Mouse (Mus musculus) limb, embryonic 14.5 days (tissue): ENCODE results near the gene Ak9. TPM values are rescaled to one million over a fixed set of nuclear protein-coding genes. Genes with fewer than 3 reads are reported as not detected.

Experiments used
- ATAC-seq: fragments of 200-750 bp; cut with Nextera tagmentation; 2 replicates; pipeline ENCODE4 v1.8.0; 2017; ENCODE audit warnings: low read depth, moderate number of reproducible peaks, moderate TSS enrichment; ENCODE audit not compliant: low FRiP score
- DNase-seq: peaks from one replicate; pipeline ENCODE4 v3.0.0-alpha.2; 2015; ENCODE audit warnings: low spot score
- H3K27ac ChIP-seq: fragments of 300-500 bp; sonication (generic); replicated peaks from 2 replicates; pipeline ENCODE4 v1.5.1; 2014; ENCODE audit warnings: low read depth, mild to moderate bottlenecking, low read length, moderate library complexity, mixed read lengths
- H3K27me3 ChIP-seq: fragments of 300-500 bp; sonication (generic); 2 replicates; pipeline ENCODE4 v1.6.1; 2014; ENCODE audit warnings: low read length, mixed read lengths; ENCODE audit not compliant: control insufficient read depth, insufficient read depth
- H3K36me3 ChIP-seq: fragments of 300-500 bp; sonication (generic); 2 replicates; pipeline ENCODE4 v1.6.1; 2014; ENCODE audit warnings: mild to moderate bottlenecking, low read length, moderate library complexity, mixed read lengths; ENCODE audit not compliant: control insufficient read depth, insufficient read depth
- H3K4me1 ChIP-seq: fragments of 300-500 bp; sonication (generic); 2 replicates; pipeline ENCODE4 v1.6.1; 2014; ENCODE audit warnings: antibody characterized with exemption, low read length, mixed read lengths; ENCODE audit not compliant: control insufficient read depth, insufficient read depth
- H3K4me2 ChIP-seq: fragments of 300-500 bp; sonication (generic); replicated peaks from 2 replicates; pipeline ENCODE4 v1.6.1; 2014; ENCODE audit warnings: low read depth, mild to moderate bottlenecking, low read length, moderate library complexity; ENCODE audit not compliant: severe bottlenecking
- H3K4me3 ChIP-seq: fragments of 300-500 bp; sonication (generic); replicated peaks from 2 replicates; pipeline ENCODE4 v1.5.1; 2014; ENCODE audit warnings: low read length
- H3K9ac ChIP-seq: fragments of 300-500 bp; sonication (generic); 2 replicates; pipeline ENCODE4 v1.6.1; 2014; ENCODE audit warnings: mild to moderate bottlenecking, low read depth, low read length, moderate library complexity; ENCODE audit not compliant: severe bottlenecking
- H3K9me3 ChIP-seq: fragments of 300-500 bp; sonication (generic); 2 replicates; pipeline ENCODE4 v1.6.1; 2016; ENCODE audit warnings: low read length; ENCODE audit not compliant: control insufficient read depth
- POLR2A ChIP-seq: fragments of 200-500 bp; IDR thresholded peaks from 2 replicates; pipeline ENCODE4 v1.8.0; 2012; ENCODE audit warnings: inconsistent platforms, mild to moderate bottlenecking, moderate library complexity, borderline replicate concordance; ENCODE audit not compliant: insufficient read depth, insufficient read length; ENCODE audit errors: extremely low read depth
- WGBS: fragments of 180-500 bp; shearing (Covaris S2); extraction: QIAGEN DNeasy Blood & Tissue Kit; methylation state at CpG from one replicate; pipeline ENCODE4 v1.1.7; 2014; 5-methylcytosine and 5-hydroxymethylcytosine counted together
- polyA plus RNA-seq, 2 experiments: library from polyadenylated mRNA; depleted of rRNA in 1 of 2; stranded (reverse) in 1 of 2; unstranded in 1 of 2; fragments of >200 nt; fragmentation: Nextera tagmentation in 1 of 2; extraction: Ambion mirVana in 1 of 2; gene quantifications; 2 replicates each; pipeline versions ENCODE4 v1.2.1 to v1.2.3; 2012 to 2014

Ak9 gene
- polyA plus RNA-seq (2012; rRNA removed) = 0.01 TPM in 1 of 2 replicates, not detected in the other
- not detected in 2 replicates for polyA plus RNA-seq (2014; fragmentation: Nextera tagmentation; extraction: Ambion mirVana)

DNA sequence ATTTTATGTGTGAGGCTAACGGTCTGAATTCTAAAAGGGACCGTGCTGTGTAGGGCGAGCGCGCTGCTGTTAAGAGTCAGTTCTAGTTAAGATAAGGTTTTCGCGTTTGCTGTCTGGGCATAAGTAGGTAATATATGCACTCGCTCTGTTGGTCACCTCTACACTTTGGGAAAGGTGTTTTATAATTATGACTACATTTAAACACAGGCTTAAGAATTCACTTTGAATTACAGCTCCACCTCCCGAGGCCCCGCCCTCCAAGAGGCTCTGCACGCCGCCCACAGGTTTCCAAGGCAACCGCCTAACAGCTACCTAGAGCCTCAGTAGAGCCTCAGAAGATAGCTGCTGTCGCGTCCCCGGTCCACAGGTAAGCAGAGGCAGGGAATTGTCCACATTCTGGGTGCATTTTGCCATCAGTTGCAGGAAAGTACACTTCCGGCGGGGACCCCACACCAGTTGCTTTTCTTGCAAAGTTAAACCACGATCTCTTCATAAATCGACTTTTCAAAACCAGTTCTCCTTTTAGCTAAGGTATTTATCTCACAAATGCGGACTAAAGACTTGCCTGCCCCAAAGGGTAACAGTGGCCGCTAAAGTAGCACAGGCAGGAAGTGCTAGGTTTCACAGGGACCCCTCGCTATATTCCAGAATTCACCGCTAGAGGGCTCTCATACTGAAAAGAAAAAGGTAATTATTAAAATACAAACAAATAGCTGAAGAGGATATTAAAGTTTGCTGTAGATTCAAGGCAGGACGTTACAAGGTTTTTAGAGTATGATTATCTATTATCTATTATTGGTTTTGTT, at the start of gene Ak9:
TSS of gene Ak9 (plus strand) at position 342 of the 806 bp plus-strand sequence.
- Histone ChIP-seq H3K4me2 (peak within 1 kb of the TSS; percentile 75), H3K36me3 (no peaks in the 10 kb centered on the region), H3K4me1 (0 out of 2 replicates have a peak, but pooled peaks cover 5% of the 10 kb centered on the region), H3K9ac (peak within 1 kb of the TSS; percentile 71), H3K9me3 (no peaks in the 10 kb centered on the region), H3K4me3 (peak within 1 kb of the TSS; percentile 92), H3K27me3 (no peaks in the 10 kb centered on the region), H3K27ac (0 out of 2 replicates have a peak within 1 kb of the TSS, but pooled peaks have one; percentile 21)
- 2% methylated on average over 25 of the region's 25 CpGs for WGBS
- TF ChIP-seq POLR2A = no peak
- peak; percentile 87 for DNase-seq
- peak; percentile 79 for ATAC-seq

DNA sequence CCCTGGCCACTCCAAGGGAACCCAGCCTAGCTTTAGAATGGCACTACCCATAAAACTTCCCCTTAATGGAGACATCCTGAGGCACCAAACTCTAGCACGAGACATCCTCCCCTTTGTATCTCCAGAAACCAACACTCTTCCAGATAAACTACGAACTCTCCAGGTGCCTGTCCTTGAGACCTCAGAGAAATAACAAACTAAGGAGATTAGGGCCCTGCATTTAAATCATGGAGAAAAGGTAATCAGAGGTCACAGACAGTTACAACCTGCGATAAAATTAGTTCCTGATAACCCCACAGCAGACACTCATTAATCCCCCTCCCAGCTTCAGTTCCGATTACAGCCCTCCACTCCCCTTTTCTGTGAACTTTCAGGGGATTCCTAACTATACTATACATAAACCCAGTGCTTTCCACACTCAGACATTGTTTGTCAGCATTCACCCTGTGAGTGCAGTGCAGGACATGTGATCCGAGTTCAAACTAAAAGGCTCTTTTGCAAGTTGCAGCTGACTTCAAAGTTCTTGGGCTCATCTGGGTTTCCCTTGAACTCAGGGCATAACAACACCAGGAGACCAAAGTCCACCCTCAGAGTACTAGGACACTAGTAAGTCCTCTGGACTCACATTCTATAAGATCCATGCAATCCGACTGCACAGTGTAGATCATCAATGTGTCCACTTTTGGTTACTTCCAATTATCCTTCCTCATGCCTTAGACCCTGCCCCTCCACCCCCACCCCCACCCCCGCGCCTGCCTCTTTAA, 43.4 kb upstream of the Ak9 start:
- DNase-seq = no peak
- no peak for TF ChIP-seq POLR2A
- Histone ChIP-seq H3K9me3 (no peaks in the 10 kb centered on the region), H3K27ac (no peak overlapping the region), H3K4me3 (no peak overlapping the region), H3K4me2 (no peak overlapping the region), H3K4me1 (no peaks in the 10 kb centered on the region), H3K27me3 (no peaks in the 10 kb centered on the region), H3K9ac (no peak overlapping the region), H3K36me3 (no peaks in the 10 kb centered on the region)
- no peak for ATAC-seq
- 30% methylated on average over 8 of the region's 8 CpGs for WGBS

DNA sequence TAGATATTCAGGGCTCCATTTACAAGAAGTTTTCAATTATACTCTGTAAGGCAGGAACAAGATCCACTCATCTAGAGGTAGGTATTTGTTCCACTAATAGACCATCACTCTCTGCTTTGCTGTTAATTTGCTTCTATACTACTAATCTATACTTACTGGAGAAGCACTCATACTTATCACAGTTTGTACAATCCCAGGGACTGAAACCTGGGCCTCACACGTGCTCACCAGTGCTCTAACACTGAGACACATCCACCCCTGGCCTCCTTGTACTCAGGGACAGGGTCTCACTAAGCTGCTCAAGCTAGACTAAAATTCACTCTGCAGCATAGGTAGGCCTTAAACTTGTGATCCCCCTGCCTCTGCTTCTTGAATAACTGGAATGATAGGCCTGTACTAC, 42.6 kb upstream of the Ak9 start:
- ATAC-seq = no peak
- DNase-seq = no peak
- Histone ChIP-seq H3K27me3 (no peaks in the 10 kb centered on the region), H3K36me3 (no peaks in the 10 kb centered on the region), H3K4me3 (no peak overlapping the region), H3K4me2 (no peak overlapping the region), H3K9ac (no peak overlapping the region), H3K9me3 (no peaks in the 10 kb centered on the region), H3K27ac (no peak overlapping the region), H3K4me1 (no peaks in the 10 kb centered on the region)
- no peak for TF ChIP-seq POLR2A
- WGBS = 44% methylated on average over 1 of the region's 1 CpGs

DNA sequence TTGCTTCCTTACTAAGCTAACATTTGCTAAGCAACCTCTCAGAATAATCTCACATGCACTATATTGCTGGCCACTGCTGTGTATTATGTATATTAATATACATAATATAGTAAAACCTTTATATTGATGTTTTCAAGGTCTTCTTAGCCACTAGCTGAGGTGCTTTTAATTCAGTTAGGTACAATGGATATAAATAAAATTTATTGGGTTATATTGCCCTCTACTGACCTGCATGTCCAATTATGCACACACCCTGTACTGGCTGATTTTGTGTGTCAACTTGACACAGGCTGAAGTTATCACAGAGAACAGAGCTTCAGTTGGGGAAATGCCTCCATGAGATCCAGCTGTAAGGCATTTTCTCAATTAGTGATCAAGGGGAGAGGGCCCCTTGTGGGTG, 41.9 kb upstream of the Ak9 start:
- Histone ChIP-seq H3K27me3 (no peaks in the 10 kb centered on the region), H3K36me3 (no peaks in the 10 kb centered on the region), H3K9me3 (no peaks in the 10 kb centered on the region), H3K4me3 (no peak overlapping the region), H3K4me2 (no peak overlapping the region), H3K9ac (no peak overlapping the region), H3K4me1 (no peaks in the 10 kb centered on the region), H3K27ac (no peak overlapping the region)
- DNase-seq (no peak), ATAC-seq (no peak)
- no peak for TF ChIP-seq POLR2A

DNA sequence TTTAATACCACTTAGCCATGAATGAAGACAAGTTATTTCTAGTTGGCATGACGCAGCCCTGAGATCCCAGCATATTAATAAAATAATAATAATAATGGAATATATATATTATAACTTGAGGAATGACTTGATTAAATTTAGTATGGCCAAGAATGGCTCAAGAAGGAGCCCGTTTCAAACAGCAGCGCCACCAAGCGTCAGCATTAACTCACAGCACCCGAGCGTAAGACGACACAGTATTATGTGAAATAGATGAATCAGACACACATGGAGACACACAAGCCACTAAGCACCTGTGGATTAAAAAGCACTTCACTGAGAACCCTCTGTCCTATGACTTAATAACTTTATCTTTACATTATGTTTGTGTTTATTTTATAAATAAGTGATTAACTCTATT, 31.9 kb upstream of the Ak9 start:
- 48% methylated on average over 7 of the region's 7 CpGs for WGBS
- no peaks in the 10 kb centered on the region for H3K4me1 ChIP-seq
- H3K9me3 ChIP-seq = no peaks in the 10 kb centered on the region
- ATAC-seq (no peak), DNase-seq (no peak)
- H3K9ac ChIP-seq = no peak overlapping the region
- H3K4me3 ChIP-seq = no peak overlapping the region
- no peak overlapping the region for H3K27ac ChIP-seq
- H3K27me3 ChIP-seq = no peaks in the 10 kb centered on the region
- peaks cover 2% of the 10 kb centered on the region; the same call in 1 of the 2 replicates for H3K36me3 ChIP-seq
- no peak for TF ChIP-seq POLR2A
- no peak overlapping the region for H3K4me2 ChIP-seq
